Mouse (Mus musculus) kidney, adult 18-20 months (tissue): ENCODE data around the gene Timm8a2.

Experiments used
- DNase-seq: peaks from one replicate; pipeline ENCODE4 v3.0.0; 2021

Gene Timm8a2

DNA sequence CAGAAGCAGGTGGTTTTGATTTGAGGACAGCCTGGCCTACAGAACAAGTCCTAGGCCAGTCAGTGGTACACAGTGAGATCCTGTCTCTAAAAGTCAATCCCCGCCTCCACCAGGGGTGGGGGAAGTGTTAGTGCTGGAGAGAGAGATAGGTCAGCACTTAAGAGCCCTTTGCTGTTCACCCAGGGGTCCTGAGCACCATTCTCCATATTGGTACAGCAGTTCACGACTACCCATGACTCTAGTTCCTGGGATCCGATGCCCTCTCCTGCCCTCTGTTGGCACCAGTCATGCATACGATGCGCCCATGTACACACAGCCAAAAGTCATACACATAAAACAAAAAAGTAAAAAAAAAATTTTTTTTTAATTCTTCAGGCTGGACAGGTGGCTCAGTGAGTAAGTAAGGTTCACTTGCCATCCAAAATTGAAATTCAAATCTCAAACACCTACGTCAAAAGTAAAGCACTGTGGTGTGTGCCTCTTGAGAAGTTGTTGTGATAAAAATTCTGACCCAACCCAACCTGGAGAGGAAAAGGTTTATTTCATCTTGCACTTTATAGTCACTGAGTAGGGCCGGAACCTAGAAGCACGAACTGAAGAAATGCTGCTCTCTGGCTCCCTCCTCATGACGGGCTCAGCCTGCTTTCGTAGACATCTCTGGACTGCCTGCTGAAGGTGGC, 28.1 kb downstream of the Timm8a2 start:
- no peak for DNase-seq

DNA sequence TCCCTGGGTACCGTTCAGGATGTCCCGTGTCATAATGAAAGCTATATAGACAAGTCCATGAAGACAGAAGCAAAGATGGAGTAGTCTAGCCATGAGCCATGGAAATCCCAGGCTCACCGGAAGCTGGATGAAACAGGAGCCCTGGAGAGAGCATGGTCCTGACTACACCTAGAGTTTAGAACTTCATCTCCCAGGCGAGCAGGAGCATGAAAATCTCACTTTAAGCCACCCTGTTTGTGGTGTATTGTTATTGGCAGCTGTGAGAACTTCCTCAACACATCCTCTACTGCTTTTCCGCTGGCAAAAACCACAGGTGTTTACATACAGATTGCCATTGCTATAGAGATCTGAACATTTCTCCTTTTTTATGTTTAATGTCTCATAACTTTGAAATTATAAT, 29.1 kb downstream of the Timm8a2 start:
- DNase-seq = no peak

DNA sequence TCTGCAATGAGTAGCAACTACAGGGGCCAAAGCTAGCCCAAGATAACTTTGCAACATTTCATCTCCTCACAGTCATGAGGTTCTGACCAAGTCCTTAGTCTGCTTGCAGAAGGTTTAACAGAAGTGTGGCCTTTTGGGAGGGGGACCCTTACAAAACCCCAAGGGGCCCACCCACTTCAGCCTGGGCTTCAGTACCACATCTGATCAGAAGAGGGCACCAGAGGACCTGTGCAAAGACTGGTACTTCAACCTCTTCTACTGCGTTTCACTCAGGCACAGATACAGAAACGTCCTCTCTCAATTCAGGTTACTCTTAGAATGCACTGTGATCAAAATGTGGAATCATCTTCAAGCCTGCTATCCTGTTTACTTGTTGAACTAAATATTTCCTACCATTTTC, 30.0 kb downstream of the Timm8a2 start:
- DNase-seq = peak; percentile 72

DNA sequence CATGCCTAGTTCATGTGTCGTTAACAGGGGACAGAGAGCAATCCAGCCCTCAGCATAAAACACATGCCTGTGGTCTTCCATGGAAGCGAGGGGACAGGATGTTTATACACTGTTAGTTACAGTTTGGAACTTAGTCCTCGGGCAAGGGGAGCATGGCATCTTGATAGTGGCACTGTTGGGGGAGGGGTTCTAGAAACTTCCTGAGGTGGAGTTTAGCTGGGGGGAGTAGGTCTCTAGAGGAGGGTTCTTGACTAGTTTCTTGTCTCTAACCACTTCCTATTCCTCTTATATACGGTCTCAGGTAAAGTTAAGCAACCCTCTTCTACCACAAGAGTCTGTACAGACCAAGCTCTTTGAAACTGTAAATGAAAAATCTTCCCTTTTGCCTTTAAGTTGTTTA, 31.8 kb downstream of the Timm8a2 start:
- no peak for DNase-seq

- peak; percentile 55 for DNase-seq
Measured at GRCm38 (mm10) chr14:122068036-122068435, 33.6 kb downstream of the Timm8a2 start.

GRCm38 (mm10) chr14:122068801-122069695, 34.6 kb downstream of the Timm8a2 start:
- DNase-seq = peak; percentile 27

DNA sequence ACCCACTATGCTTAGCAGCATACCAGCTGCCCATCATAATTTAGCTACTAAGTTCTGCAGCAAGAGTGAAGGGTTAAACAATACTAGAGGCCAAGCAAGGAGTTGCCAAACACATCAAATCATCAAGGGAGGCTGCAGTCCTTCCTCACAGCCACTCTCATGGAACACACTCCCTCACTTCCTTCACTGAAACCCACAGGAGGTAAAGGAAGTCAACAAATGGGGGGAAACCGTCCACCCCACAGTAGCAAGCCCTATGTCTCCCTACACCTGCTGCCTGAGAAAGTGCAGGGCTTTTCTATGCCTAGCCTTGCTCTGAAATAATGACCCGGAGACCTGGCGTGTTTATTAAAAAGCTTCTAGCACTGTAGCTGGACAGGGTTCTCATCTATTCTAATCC, 35.5 kb downstream of the Timm8a2 start:
- DNase-seq = no peak

DNA sequence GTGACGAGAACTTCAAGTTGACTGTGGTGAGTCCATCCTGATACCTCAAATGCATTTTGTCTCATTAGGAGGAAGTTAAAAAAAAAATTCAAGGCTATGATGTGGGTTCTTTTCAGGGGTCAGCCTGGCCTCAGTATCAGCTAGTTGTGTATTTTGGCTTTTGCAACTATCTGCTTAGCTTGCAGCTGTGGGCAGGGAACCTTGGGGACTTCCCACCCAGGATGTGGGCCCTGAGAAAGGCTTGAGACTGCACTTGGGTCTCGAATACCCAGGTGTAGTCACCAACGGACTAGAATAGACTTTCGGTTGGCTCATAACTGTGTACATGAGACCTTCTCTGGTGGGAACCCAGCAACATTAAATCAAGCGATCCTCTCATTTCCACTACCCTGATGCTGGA, 38.9 kb downstream of the Timm8a2 start:
- no peak for DNase-seq

GRCm38 (mm10) chr14:122074360-122074759, 39.9 kb downstream of the Timm8a2 start:
- DNase-seq = no peak

- peak; percentile 47 for DNase-seq
Measured at GRCm38 (mm10) chr14:122075485-122076200, 41.2 kb downstream of the Timm8a2 start.

DNA sequence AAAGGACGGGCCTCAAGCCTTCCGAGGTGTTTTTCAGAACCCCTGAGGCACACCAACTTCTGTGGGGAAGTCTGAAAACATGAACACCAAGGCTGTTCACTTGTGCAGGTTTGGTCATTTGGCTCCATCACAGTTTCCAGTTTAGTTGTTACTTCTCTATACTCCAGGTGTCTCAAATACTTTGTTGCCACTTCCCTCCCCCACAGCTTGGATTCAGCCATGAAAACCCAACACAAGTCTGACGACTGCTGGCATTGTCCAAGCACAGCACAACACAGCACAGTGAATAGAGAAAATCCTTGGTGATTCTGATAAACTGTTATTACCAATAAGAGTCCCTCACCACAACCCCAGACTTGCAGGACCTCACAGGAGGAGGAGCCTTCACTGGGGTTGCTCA, 42.5 kb downstream of the Timm8a2 start:
- no peak for DNase-seq

DNA sequence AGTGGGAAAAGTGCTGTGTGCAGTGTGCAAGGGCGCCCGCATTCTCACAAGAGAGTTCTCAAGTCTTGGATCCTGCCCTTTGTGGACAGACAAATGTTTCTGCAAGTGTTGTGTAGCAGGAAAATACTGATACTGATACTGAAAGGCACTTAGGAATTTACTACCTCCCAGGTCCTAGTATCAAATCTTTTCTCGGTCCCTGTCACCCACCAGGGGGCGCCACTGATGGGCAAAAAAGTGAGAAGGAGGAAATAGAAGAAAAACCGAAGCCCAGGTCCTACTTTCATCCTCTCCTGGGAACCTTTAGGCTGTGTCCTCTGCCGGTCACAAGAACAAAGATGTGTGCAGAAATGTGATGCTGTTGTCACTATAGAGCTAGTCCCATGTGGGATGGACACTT, 45.0 kb downstream of the Timm8a2 start:
- peak; percentile 75 for DNase-seq

DNA sequence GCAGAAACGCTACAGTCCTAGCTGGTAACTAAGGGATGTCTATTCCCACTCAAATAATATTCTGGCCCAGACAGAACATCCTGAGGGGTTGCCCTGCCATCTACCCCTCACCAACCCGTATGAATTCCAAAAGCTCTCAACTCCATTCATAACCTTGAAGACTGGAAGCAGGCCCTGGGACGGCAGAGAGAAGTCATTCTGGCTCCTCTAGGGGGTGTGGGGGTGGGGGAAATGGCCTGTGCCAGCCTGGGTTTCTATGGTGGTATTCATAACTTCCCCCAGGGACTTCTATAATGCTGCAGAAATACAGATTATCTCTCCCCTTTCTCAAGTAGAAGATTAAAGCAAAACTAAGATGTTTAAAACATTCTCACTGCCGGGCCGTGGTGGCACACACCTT, 45.4 kb downstream of the Timm8a2 start:
- DNase-seq = no peak

GRCm38 (mm10) chr14:122081308-122081707, 46.8 kb downstream of the Timm8a2 start:
- no peak for DNase-seq

DNA sequence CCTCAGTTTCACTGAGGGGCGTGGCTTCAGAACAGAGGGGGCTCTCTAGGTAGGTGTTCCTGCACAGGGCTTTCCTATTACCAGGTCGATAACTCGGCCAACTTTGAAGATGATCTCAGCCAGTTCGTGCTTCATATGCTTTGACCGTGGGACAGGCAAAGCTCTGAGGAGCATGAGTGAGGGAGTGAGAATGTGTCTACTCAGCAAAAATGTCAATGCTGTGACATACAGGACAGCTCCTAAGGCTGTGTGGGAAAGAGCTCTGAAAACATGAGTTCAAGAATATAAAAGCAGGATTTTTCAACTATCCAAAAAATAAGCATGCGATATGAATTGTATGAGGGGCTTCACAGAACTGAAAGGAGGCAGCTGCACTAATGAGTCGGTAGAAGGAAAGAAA, 49.0 kb downstream of the Timm8a2 start:
- DNase-seq = no peak

- DNase-seq = no peak
Measured at GRCm38 (mm10) chr14:122087956-122088355, 53.5 kb downstream of the Timm8a2 start.
